Mouse (Mus musculus) layer of hippocampus, adult 8-10 months (tissue): ENCODE data around the gene Rab11fip3. TPM values are rescaled to one million over a fixed set of nuclear protein-coding genes. Genes with fewer than 3 reads are reported as not detected.

ENCODE experiments used
- DNase-seq, 2 experiments: peaks; one replicate each; pipeline ENCODE4 v3.0.0; 2022; ENCODE audit warnings: low spot score in 2 of 2
- total RNA-seq, 4 experiments: library from RNA; stranded (reverse); gene quantifications; 2 replicates each; pipeline ENCODE4 v1.2.4; 2022

The Rab11fip3 gene
- total RNA-seq, 4 experiments from 2014 or later = 96.5 to 113 (median 102) TPM

GRCm38 (mm10) chr17:25956631-25957030 is 112.7 kb downstream of the Rab11fip3 start:
- DNase-seq = no peak

- no peak for DNase-seq
These were observed 113.2 kb downstream of the Rab11fip3 start for GRCm38 (mm10) chr17:25956201-25956600.

- DNase-seq = no peak
These were observed 113.6 kb downstream of the Rab11fip3 start for GRCm38 (mm10) chr17:25955736-25956135.

GRCm38 (mm10) chr17:25954671-25955070 is 114.7 kb downstream of the Rab11fip3 start:
- DNase-seq = no peak

GRCm38 (mm10) chr17:25953161-25953560 is 116.2 kb downstream of the Rab11fip3 start:
- no peak for DNase-seq

- DNase-seq = no peak
These were observed 117.3 kb downstream of the Rab11fip3 start, which contains the start of gene A930017K11Rik for GRCm38 (mm10) chr17:25951803-25952623. TSS of gene A930017K11Rik (minus strand) at chr17:25952565.

GRCm38 (mm10) chr17:25951225-25951802 is 118.0 kb downstream of the Rab11fip3 start:
- no peak for DNase-seq

GRCm38 (mm10) chr17:25950706-25951105 is 118.6 kb downstream of the Rab11fip3 start:
- DNase-seq = no peak

- DNase-seq = no peak
These were observed 119.4 kb downstream of the Rab11fip3 start for GRCm38 (mm10) chr17:25949981-25950380.

GRCm38 (mm10) chr17:25948051-25948450 is 121.3 kb downstream of the Rab11fip3 start:
- no peak for DNase-seq

- no peak for DNase-seq
These were observed 121.8 kb downstream of the Rab11fip3 start for GRCm38 (mm10) chr17:25947576-25947975.

- no peak for DNase-seq
These were observed 122.5 kb downstream of the Rab11fip3 start for GRCm38 (mm10) chr17:25946891-25947290.

GRCm38 (mm10) chr17:25946349-25946748 is 123.0 kb downstream of the Rab11fip3 start:
- DNase-seq = no peak

- no peak for DNase-seq
These were observed 123.7 kb downstream of the Rab11fip3 start for GRCm38 (mm10) chr17:25945517-25946155.

GRCm38 (mm10) chr17:25944366-25945163 is 124.8 kb downstream of the Rab11fip3 start, which contains the start of the genes Pigq and Nhlrc4:
TSS of gene Pigq (minus strand) at chr17:25944936.
TSS of gene Nhlrc4 (minus strand) at chr17:25944961.
- DNase-seq = no peak

GRCm38 (mm10) chr17:25943769-25944168 is 125.6 kb downstream of the Rab11fip3 start:
- DNase-seq = no peak

- no peak for DNase-seq
These were observed 126.1 kb downstream of the Rab11fip3 start for GRCm38 (mm10) chr17:25943221-25943620.

GRCm38 (mm10) chr17:25942597-25943151 is 126.7 kb downstream of the Rab11fip3 start:
- DNase-seq = no peak

GRCm38 (mm10) chr17:25941511-25942241 is 127.7 kb downstream of the Rab11fip3 start:
- peak in 1 of 2 experiments; percentile 61 for DNase-seq
